Mouse (Mus musculus) embryonic facial prominence, embryonic 15.5 days (tissue): ENCODE measurements around the gene Kirrel3. TPM values are rescaled to one million over a fixed set of nuclear protein-coding genes. Genes with fewer than 3 reads are reported as not detected.

Source experiments
- ATAC-seq: fragments of 200-750 bp; cut with Nextera tagmentation; 2 replicates; pipeline ENCODE4 v1.8.0; 2017; ENCODE audit warnings: low read depth, moderate TSS enrichment; ENCODE audit not compliant: insufficient number of reproducible peaks, low FRiP score, low TSS enrichment
- H3K27ac ChIP-seq: fragments of 300-500 bp; sonication (generic); replicated peaks from 2 replicates; pipeline ENCODE4 v1.5.1; 2015; ENCODE audit warnings: mild to moderate bottlenecking, inconsistent platforms
- H3K27me3 ChIP-seq: fragments of 300-500 bp; sonication (generic); 2 replicates; pipeline ENCODE4 v1.6.1; 2015; ENCODE audit warnings: inconsistent platforms
- H3K36me3 ChIP-seq: fragments of 300-500 bp; sonication (generic); 2 replicates; pipeline ENCODE4 v1.6.1; 2015; ENCODE audit warnings: mild to moderate bottlenecking, inconsistent platforms
- H3K4me1 ChIP-seq: fragments of 300-500 bp; sonication (generic); 2 replicates; pipeline ENCODE4 v1.6.1; 2015; ENCODE audit warnings: inconsistent platforms
- H3K4me2 ChIP-seq: fragments of 300-500 bp; sonication (generic); replicated peaks from 2 replicates; pipeline ENCODE4 v1.6.1; 2015; ENCODE audit warnings: mild to moderate bottlenecking, inconsistent platforms
- H3K4me3 ChIP-seq: fragments of 300-500 bp; sonication (generic); replicated peaks from 2 replicates; pipeline ENCODE4 v1.5.1; 2015; ENCODE audit warnings: mild to moderate bottlenecking, inconsistent platforms
- H3K9ac ChIP-seq: fragments of 300-500 bp; sonication (generic); 2 replicates; pipeline ENCODE4 v1.6.1; 2015; ENCODE audit warnings: inconsistent platforms
- H3K9me3 ChIP-seq: fragments of 300-500 bp; sonication (generic); replicated peaks from 2 replicates; pipeline ENCODE4 v1.6.1; 2016; ENCODE audit warnings: inconsistent platforms
- WGBS: fragments of 180-500 bp; shearing (Covaris S2); methylation state at CpG from one replicate; pipeline ENCODE4 v1.1.7; 2015; 5-methylcytosine and 5-hydroxymethylcytosine counted together
- polyA plus RNA-seq: library from polyadenylated mRNA; unstranded; fragments of >200 nt; fragmentation: Nextera tagmentation; extraction: Ambion mirVana; gene quantifications from 2 replicates; pipeline ENCODE4 v1.2.1, GENCODE M21; 2015

The Kirrel3 gene
- polyA plus RNA-seq, 1 experiment from 2014 or later = 6.6 TPM

DNA sequence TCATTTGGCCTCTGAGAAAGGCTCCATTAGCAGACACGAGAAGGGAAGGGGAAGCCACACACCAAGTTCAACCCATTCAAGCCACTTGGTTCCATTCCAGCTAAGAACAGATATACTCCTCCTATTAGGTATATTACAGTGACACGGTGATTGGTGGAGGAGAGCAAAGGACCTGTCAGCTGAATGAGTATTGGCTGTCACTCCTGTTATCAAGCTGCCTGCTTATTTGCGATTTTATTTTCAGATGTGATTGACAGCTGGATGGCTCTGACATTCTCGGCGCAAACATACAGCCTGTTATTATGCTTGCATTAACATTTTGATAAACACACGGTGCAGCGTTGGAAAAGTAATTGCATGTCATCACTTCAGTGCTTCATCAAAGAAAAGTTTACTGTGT is 118.1 kb downstream of the Kirrel3 start:
- H3K4me3 ChIP-seq = no peak overlapping the region
- H3K27me3 ChIP-seq = no peaks in the 10 kb centered on the region
- H3K27ac ChIP-seq = no peak overlapping the region
- ATAC-seq = no peak
- no peaks in the 10 kb centered on the region; the same call in 1 of the 2 replicates for H3K4me1 ChIP-seq
- H3K4me2 ChIP-seq = no peak overlapping the region
- H3K36me3 ChIP-seq = no peaks in the 10 kb centered on the region
- no peak overlapping the region for H3K9ac ChIP-seq
- WGBS = 74% methylated on average over 7 of the region's 7 CpGs
- H3K9me3 ChIP-seq = no peaks in the 10 kb centered on the region

DNA sequence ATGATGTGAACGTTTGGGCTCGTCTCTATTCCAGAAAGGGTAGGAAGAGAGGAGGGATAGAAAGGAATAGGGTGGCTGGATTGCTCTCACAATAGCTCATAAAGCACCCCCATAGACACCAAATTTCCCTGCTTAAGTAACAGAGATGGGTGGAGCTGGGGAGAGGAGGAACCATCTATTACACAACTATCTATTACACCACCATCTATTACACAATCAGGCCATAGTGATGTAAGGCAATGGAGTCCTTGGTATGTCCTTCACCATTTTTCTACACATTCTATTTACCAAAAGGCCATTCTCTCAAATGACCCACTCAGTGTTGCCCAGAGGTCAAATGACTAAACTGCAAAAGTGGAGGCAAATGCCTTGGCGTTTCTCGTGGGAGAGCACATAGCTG is 119.2 kb downstream of the Kirrel3 start:
- 72% methylated on average over 4 of the region's 4 CpGs for WGBS
- Histone ChIP-seq H3K4me1 (no peaks in the 10 kb centered on the region; the same call in 1 of the 2 replicates), H3K9me3 (no peaks in the 10 kb centered on the region), H3K27me3 (no peaks in the 10 kb centered on the region), H3K9ac (no peak overlapping the region), H3K4me2 (no peak overlapping the region), H3K27ac (no peak overlapping the region), H3K36me3 (no peaks in the 10 kb centered on the region), H3K4me3 (no peak overlapping the region)
- no peak for ATAC-seq

DNA sequence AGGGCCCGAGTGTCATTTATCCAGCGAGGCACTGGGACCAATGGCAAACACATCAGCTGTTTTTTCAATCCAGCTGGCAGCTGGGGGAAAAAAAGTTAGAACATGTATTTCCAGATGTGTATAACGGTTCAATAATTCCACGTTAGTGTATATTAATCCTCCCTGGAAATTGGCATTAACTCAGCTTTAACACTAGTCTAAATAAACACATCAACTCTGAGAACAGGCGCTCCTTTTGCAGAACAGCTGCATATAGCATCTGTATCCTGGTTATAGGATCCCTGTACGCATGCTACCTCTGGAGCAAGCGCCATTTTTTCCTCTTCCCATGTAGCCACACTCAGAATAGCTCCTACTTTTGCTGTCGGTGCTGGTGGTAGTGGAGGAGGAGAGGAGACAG is 119.8 kb downstream of the Kirrel3 start:
- H3K4me3 ChIP-seq = no peak overlapping the region
- ATAC-seq = no peak
- no peak overlapping the region for H3K4me2 ChIP-seq
- no peaks in the 10 kb centered on the region; the same call in 1 of the 2 replicates for H3K4me1 ChIP-seq
- WGBS = 49% methylated on average over 8 of the region's 8 CpGs
- no peak overlapping the region for H3K27ac ChIP-seq
- H3K9me3 ChIP-seq = no peaks in the 10 kb centered on the region
- no peak overlapping the region for H3K9ac ChIP-seq
- no peaks in the 10 kb centered on the region for H3K27me3 ChIP-seq
- H3K36me3 ChIP-seq = no peaks in the 10 kb centered on the region

DNA sequence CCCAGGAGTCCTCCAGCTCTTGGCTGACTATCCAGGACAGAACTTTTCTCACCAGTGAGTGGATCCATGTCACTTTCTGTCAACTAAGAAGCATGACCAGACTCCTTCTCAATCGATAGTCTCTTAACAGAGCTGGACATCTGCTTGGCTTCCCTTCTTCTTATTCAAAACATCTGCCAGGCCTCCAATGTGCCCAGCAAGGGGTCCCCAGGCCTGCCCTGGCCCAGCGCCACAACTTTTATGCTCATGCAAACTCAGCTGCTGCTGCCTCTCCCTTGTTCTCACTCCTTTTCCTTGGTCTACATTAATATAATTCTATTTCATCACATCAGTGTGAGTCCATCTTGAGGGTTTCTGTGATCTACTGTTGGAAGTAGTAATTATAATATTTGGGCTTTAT is 122.3 kb downstream of the Kirrel3 start:
- H3K9me3 ChIP-seq = no peaks in the 10 kb centered on the region
- H3K9ac ChIP-seq = no peak overlapping the region
- no peak overlapping the region for H3K4me2 ChIP-seq
- H3K27ac ChIP-seq = no peak overlapping the region
- ATAC-seq = no peak
- no peak overlapping the region for H3K4me3 ChIP-seq
- no peaks in the 10 kb centered on the region for H3K36me3 ChIP-seq
- no peaks in the 10 kb centered on the region for H3K27me3 ChIP-seq
- H3K4me1 ChIP-seq = no peaks in the 10 kb centered on the region; the same call in 1 of the 2 replicates
- WGBS = 54% methylated on average over 2 of the region's 2 CpGs

DNA sequence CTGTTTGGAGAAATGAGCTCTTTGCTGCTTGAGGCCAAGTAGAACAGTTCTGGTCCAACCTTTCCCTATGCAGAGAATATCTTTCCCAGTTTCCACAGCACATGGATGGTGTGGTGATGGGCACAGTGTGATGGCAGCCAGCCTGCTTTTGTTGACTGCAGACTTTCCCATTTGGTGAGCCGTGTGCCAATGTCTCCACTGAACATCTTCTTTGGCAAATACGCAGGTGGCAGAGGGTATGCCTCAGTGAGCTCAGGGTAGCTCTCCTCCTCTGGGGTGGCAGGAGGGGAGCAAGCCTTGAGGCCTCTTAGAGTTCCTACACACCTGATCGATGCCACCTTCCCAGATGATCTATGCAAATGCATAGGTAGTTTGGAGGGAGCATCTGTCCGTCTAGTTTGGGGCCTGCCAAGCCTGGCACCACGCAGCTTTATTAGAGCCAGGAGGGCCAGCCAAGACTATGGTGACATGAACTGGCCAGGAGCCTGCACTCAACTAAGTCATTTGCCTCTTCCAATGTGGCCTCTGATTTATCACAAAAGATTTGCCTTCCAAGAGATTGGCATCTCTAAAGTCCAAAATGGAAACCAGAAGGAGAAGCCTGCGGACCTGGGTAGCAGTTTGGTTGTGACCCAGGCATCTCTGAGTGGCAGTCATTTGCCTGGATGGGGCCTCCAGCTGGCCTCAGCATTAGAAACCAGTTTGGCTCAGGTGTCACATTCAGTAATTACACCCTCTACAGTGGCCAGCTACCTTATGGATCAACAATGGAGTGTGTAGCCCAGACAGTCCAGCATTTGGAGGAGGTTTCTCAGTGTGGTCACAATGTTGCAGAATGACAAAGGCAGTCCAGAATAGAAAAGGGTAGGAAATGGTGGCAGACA is 127.4 kb downstream of the Kirrel3 start:
- no peak overlapping the region for H3K9ac ChIP-seq
- H3K4me3 ChIP-seq = no peak overlapping the region
- ATAC-seq = no peak
- WGBS = 87% methylated on average over 6 of the region's 6 CpGs
- H3K27ac ChIP-seq = no peak overlapping the region
- H3K4me2 ChIP-seq = no peak overlapping the region
- no peaks in the 10 kb centered on the region for H3K27me3 ChIP-seq
- H3K36me3 ChIP-seq = no peaks in the 10 kb centered on the region
- no peaks in the 10 kb centered on the region for H3K9me3 ChIP-seq
- no peaks in the 10 kb centered on the region for H3K4me1 ChIP-seq

DNA sequence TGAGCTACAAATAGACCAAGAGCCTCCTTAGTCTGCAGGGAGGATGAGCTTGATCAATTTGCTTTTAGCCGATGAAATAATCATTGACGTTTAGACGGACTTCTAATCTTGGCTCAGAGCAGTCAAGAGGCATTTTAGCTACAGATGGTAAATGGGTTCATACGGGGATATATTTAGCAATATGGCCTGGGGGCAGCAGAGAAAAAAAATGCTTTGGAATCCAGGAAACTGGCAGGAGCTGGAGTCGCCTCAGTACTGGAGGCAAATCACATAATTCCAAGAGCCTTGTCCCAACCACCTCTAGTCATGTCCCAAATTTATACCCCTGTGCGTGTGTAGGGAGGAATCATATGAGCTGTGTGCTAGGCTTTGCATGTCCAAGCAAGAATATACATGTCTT is 132.4 kb downstream of the Kirrel3 start:
- WGBS = 19% methylated on average over 6 of the region's 6 CpGs
- Histone ChIP-seq H3K4me3 (no peak overlapping the region), H3K9ac (no peak overlapping the region), H3K9me3 (no peaks in the 10 kb centered on the region), H3K27ac (no peak overlapping the region), H3K27me3 (no peaks in the 10 kb centered on the region), H3K4me2 (no peak overlapping the region), H3K36me3 (no peaks in the 10 kb centered on the region), H3K4me1 (no peaks in the 10 kb centered on the region)
- ATAC-seq = no peak

DNA sequence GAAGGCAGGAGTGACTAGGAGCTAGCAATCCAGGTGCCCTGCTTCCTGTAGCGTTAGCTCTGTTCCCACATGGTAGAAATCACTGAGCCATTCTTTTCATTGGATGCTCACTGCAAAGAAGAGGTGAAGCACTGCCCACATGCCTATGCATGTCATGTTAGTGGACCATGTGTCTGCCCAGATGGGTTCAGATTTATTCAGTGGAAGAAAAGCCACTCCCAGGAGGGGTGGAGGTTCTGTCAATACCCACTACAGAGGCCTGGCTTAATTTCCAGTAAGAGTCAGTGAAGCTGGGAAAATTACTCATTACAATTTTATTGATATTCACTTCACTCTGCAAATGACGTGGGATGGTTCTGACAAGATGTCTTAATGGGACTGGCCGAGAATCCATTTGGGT is 134.2 kb downstream of the Kirrel3 start:
- no peak overlapping the region for H3K4me2 ChIP-seq
- H3K9ac ChIP-seq = no peak overlapping the region
- 82% methylated on average over 3 of the region's 3 CpGs for WGBS
- H3K36me3 ChIP-seq = no peaks in the 10 kb centered on the region
- H3K4me1 ChIP-seq = 0 out of 2 replicates have a peak, but pooled peaks cover 7% of the 10 kb centered on the region
- no peak overlapping the region for H3K27ac ChIP-seq
- no peak overlapping the region for H3K4me3 ChIP-seq
- H3K9me3 ChIP-seq = no peaks in the 10 kb centered on the region
- no peak for ATAC-seq
- H3K27me3 ChIP-seq = no peaks in the 10 kb centered on the region

DNA sequence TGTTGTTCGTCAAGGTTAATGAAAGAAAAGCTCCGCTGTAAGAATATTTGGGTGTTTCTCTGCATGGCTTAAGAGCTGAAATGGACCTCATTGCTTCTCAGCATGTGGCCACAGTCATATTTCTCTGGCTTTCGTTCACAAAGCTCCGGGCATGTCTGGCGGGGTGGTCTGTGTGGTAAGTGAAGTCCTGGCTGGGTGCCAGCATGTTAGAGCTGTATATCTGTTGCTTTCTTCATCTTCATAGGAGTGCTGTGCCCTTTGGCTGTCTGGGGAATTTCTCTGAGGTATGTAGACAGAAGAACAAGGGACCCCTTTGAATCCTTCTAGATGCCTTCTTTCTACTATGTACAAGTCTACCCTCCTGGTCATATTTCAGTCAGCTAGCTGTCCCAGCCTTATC is 137.8 kb downstream of the Kirrel3 start:
- WGBS = 35% methylated on average over 5 of the region's 5 CpGs
- ATAC-seq = no peak
- H3K27me3 ChIP-seq = no peaks in the 10 kb centered on the region
- H3K9ac ChIP-seq = no peak overlapping the region
- H3K27ac ChIP-seq = no peak overlapping the region
- H3K9me3 ChIP-seq = no peaks in the 10 kb centered on the region
- H3K4me1 ChIP-seq = 0 out of 2 replicates have a peak, but pooled peaks cover 7% of the 10 kb centered on the region
- no peak overlapping the region for H3K4me3 ChIP-seq
- H3K36me3 ChIP-seq = no peaks in the 10 kb centered on the region
- H3K4me2 ChIP-seq = no peak overlapping the region

DNA sequence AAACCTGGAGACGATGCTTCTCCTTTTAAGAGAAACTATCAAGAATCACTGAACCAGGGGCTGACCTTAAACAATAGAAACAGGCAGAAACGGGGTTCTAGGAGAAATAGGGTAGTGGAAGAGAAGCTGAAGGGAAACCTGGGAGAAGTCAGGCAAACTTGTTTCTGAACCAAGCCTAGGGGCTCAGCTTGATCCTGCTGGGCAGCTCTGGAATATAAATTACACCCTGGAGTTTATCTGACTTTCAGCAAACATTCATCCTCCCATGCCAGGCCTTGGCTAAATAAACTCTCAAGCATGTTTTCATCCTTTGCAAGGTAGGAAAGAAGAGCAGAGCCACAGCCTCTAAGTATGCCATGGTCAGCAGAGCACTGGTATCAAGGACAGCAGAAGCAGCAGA is 138.3 kb downstream of the Kirrel3 start:
- Histone ChIP-seq H3K9me3 (no peaks in the 10 kb centered on the region), H3K4me2 (no peak overlapping the region), H3K27ac (no peak overlapping the region), H3K27me3 (no peaks in the 10 kb centered on the region), H3K4me1 (0 out of 2 replicates have a peak, but pooled peaks cover 7% of the 10 kb centered on the region), H3K36me3 (no peaks in the 10 kb centered on the region), H3K4me3 (no peak overlapping the region), H3K9ac (no peak overlapping the region)
- no peak for ATAC-seq
- WGBS = 54% methylated on average over 2 of the region's 2 CpGs

DNA sequence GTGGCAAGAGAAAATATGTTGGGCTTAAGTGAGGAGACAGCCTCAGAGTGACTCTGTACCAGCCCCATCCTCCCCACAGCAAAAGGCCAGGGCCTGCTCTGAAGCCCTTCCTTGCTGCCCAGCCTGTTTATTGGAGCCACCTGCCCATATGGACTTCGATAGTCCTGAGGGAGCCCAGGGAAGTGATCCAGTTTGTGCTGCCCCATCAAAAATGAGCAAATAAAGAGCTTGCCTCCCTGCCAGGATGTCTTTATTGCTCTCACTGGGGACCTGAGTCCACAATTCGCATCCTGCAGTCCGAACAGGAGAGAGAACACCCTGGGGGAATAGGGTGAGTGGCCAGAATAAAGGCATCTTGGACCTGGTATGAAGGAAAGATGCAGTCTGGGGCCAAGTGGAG is 143.1 kb downstream of the Kirrel3 start:
- 77% methylated on average over 3 of the region's 3 CpGs for WGBS
- Histone ChIP-seq H3K4me1 (0 out of 2 replicates have a peak, but pooled peaks cover 2% of the 10 kb centered on the region), H3K4me3 (no peak overlapping the region), H3K9me3 (no peaks in the 10 kb centered on the region), H3K27ac (no peak overlapping the region), H3K9ac (no peak overlapping the region), H3K27me3 (no peaks in the 10 kb centered on the region), H3K36me3 (no peaks in the 10 kb centered on the region), H3K4me2 (no peak overlapping the region)
- ATAC-seq = no peak

DNA sequence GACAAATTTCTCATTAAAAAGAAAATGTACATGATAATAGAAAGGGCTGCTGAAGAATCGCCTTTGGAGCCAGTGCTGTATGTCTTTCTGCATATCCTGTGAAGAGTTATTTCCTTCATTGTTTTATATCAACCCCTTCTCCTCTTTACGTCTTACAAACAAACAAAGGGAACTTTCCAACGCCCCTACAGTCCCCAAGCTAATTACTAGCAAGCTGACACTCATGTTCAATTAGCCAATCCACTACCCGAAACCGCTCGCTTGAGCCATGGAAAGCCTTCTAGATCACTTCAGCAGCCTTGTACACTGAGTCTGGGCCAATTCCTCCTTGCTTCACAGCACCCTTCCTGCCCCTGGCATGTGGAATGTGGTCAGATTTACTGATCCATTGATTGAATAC is 150.0 kb downstream of the Kirrel3 start:
- no peaks in the 10 kb centered on the region for H3K36me3 ChIP-seq
- H3K4me3 ChIP-seq = no peak overlapping the region
- H3K27me3 ChIP-seq = no peaks in the 10 kb centered on the region
- no peak for ATAC-seq
- no peak overlapping the region for H3K4me2 ChIP-seq
- H3K9me3 ChIP-seq = no peaks in the 10 kb centered on the region
- H3K4me1 ChIP-seq = no peaks in the 10 kb centered on the region
- no peak overlapping the region for H3K9ac ChIP-seq
- H3K27ac ChIP-seq = no peak overlapping the region
- 78% methylated on average over 6 of the region's 6 CpGs for WGBS

DNA sequence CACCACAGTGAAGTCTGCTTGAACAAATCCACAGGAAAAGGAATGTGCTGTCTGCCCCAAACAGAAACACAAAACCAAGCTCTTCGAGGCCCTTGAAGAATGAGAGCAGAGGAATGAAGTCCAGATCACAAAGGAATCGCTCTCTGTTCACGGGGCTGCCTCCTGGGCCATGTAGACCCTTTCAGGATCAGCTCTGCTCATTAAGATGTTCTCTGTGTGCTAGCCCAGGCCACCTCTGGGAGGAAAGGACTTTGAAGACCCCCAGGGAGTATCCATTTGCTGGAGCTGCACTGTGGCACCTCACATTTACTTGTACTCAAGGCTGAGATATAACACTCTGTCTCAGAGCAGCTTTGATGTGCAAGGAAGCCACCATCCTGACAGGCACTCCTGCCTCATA is 158.2 kb downstream of the Kirrel3 start:
- H3K27ac ChIP-seq = no peak overlapping the region
- H3K9me3 ChIP-seq = no peaks in the 10 kb centered on the region
- no peaks in the 10 kb centered on the region for H3K4me1 ChIP-seq
- H3K36me3 ChIP-seq = no peaks in the 10 kb centered on the region
- no peak overlapping the region for H3K4me2 ChIP-seq
- no peak for ATAC-seq
- no peak overlapping the region for H3K9ac ChIP-seq
- WGBS = 38% methylated on average over 3 of the region's 3 CpGs
- no peaks in the 10 kb centered on the region for H3K27me3 ChIP-seq
- no peak overlapping the region for H3K4me3 ChIP-seq
